Mouse (Mus musculus) heart, postnatal 0 days (tissue): ENCODE data around the gene Slc10a7. TPM values are rescaled to one million over a fixed set of nuclear protein-coding genes. Genes with fewer than 3 reads are reported as not detected.

ENCODE experiments used
- ATAC-seq: fragments of 200-750 bp; cut with Nextera tagmentation; 2 replicates; pipeline ENCODE4 v1.8.0; 2017; ENCODE audit warnings: low read depth, moderate number of reproducible peaks, moderate library complexity; ENCODE audit not compliant: insufficient read depth
- DNase-seq: peaks from one replicate; pipeline ENCODE4 v3.0.0-alpha.2; 2016; ENCODE audit warnings: low spot score
- H3K27ac ChIP-seq: fragments of 300-500 bp; sonication (generic); 2 replicates; pipeline ENCODE4 v1.5.1; 2014; ENCODE audit warnings: low read depth, mild to moderate bottlenecking
- H3K27me3 ChIP-seq: fragments of 300-500 bp; sonication (generic); 2 replicates; pipeline ENCODE4 v1.6.1; 2014; ENCODE audit warnings: low read length, mixed read lengths; ENCODE audit not compliant: control insufficient read depth, insufficient read depth
- H3K36me3 ChIP-seq: fragments of 300-500 bp; sonication (generic); replicated peaks from 2 replicates; pipeline ENCODE4 v1.6.1; 2014; ENCODE audit warnings: low read length, mixed read lengths; ENCODE audit not compliant: control insufficient read depth, insufficient read depth
- H3K4me1 ChIP-seq: fragments of 300-500 bp; sonication (generic); 2 replicates; pipeline ENCODE4 v1.6.1; 2014; ENCODE audit warnings: antibody characterized with exemption; ENCODE audit not compliant: control insufficient read depth, insufficient read depth
- H3K4me2 ChIP-seq: fragments of 300-500 bp; sonication (generic); 2 replicates; pipeline ENCODE4 v1.6.1; 2014; ENCODE audit warnings: low read depth, mild to moderate bottlenecking, low read length, moderate library complexity
- H3K4me3 ChIP-seq: fragments of 300-500 bp; sonication (generic); 2 replicates; pipeline ENCODE4 v1.5.1; 2014; ENCODE audit warnings: low read depth, low read length
- H3K9ac ChIP-seq: fragments of 300-500 bp; sonication (generic); replicated peaks from 2 replicates; pipeline ENCODE4 v1.6.1; 2014; ENCODE audit warnings: low read depth, low read length, mixed read lengths
- H3K9me3 ChIP-seq: fragments of 300-500 bp; sonication (generic); replicated peaks from 2 replicates; pipeline ENCODE4 v1.6.1; 2016; ENCODE audit warnings: low read length; ENCODE audit not compliant: control insufficient read depth
- CTCF ChIP-seq: IDR thresholded peaks from 2 replicates; pipeline ENCODE4 v1.5.1; 2016; ENCODE audit warnings: antibody characterized with exemption, control low read depth, low read depth
- EP300 ChIP-seq: IDR thresholded peaks from 2 replicates; pipeline ENCODE4 v1.6.1; 2016; ENCODE audit warnings: antibody characterized with exemption, low read depth
- WGBS: fragments of 180-500 bp; shearing (Covaris S2); extraction: QIAGEN DNeasy Blood & Tissue Kit; methylation state at CpG from one replicate; pipeline ENCODE4 v1.1.7; 2014; 5-methylcytosine and 5-hydroxymethylcytosine counted together
- polyA plus RNA-seq: library from polyadenylated mRNA; unstranded; fragments of >200 nt; fragmentation: Nextera tagmentation; extraction: Ambion mirVana; gene quantifications from 2 replicates; pipeline ENCODE4 v1.2.1, GENCODE M21; 2015
- total RNA-seq: library from RNA; depleted of rRNA; stranded (reverse); fragments of >200 nt; gene quantifications from 2 replicates; pipeline ENCODE4 v1.2.3, GENCODE M21; 2014; ENCODE audit warnings: low replicate concordance

Gene Slc10a7
- total and polyA plus RNA-seq, 2 experiments from 2014 or later, result 5.3 to 11.8 TPM

DNA sequence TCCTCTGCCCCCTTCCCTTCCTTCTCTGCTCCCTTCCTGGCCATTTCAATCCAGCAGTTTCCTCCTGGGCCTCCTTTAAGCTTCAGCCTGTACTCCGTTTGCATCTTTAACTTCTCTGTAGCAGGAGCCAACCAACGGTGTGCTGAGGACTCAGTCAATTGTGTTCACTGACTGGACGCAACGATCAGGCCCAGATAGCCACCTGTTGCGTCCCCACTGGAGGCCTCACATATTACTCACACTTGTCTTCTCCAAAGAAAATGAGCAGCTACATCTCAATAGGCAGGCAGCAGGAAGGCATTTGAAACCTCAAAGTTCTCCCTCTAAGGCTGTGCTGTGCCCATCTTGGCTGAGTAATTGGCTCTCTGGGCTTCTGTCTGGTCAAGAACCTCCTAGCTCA, 149.0 kb downstream of the Slc10a7 start:
- Histone ChIP-seq H3K27ac (no peak overlapping the region), H3K4me1 (no peaks in the 10 kb centered on the region), H3K36me3 (no peaks in the 10 kb centered on the region), H3K9ac (no peak overlapping the region), H3K9me3 (no peaks in the 10 kb centered on the region), H3K4me2 (no peak overlapping the region), H3K4me3 (no peak overlapping the region), H3K27me3 (no peaks in the 10 kb centered on the region)
- WGBS, result 83% methylated on average over 5 of the region's 5 CpGs
- DNase-seq (no peak), ATAC-seq (no peak)
- TF ChIP-seq CTCF (no peak), EP300 (no peak)

DNA sequence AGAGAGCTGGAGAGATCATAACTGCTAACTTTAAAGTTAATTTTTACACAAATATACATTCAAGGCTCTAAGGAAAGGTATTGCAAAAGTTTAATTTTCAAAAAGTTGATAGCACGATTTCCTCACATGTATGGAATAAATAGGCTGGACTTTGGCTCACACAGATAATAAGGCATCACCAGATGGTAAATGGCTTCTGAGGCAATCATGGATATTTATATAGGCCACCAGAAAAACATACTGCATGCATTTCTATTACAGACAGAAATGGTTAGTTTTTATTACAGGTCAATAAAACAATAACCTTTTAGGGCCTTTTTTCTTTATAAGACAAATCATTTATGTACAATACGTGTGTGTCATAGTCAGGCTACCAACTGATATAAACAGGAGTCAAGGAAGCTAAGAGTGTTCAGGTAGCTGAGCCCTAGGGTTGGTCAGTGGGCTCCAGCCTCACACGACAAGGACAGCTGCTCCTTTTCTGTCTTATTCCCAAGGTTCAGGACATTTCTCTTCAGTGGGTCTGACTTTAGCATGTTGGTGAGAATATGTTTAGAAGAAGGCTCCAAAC, 150.6 kb downstream of the Slc10a7 start:
- H3K9me3 ChIP-seq, result no peaks in the 10 kb centered on the region
- no peak overlapping the region for H3K9ac ChIP-seq
- no peak overlapping the region for H3K4me3 ChIP-seq
- DNase-seq (no peak), ATAC-seq (no peak)
- H3K27me3 ChIP-seq, result no peaks in the 10 kb centered on the region
- H3K4me1 ChIP-seq, result no peaks in the 10 kb centered on the region
- H3K36me3 ChIP-seq, result no peaks in the 10 kb centered on the region
- WGBS, result 93% methylated on average over 3 of the region's 3 CpGs
- H3K27ac ChIP-seq, result no peak overlapping the region
- TF ChIP-seq EP300 (no peak), CTCF (no peak)
- no peak overlapping the region for H3K4me2 ChIP-seq

DNA sequence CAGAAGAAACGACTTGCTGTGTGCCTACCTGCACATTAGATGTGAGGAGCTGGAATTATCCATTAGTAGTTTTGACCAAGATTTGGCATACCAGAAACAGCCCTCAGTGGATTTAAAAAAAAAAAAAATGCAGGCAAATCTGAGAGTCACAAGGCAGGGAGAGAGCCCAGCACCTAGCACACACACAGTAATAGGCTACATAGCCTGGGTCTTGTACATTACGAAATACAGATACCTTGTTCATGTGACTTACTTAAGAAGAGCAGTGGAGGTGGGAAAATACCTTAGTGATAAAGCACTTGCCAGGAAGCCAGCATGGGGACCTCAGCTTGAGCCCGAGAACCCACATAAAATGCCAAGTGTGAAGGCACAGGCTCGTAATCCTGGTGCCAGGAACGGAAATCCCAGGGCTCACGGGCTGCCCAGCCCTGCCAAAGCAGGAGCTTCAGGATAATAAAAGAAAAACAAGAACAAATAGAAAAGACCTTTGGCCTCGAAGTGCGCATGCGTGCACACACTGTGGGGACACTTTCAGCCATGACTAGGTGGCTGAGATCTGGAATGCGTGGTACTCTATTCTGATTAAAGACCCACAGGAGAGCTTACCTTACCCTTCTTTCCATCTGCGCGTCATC, 155.3 kb downstream of the Slc10a7 start:
- Histone ChIP-seq H3K9me3 (no peaks in the 10 kb centered on the region), H3K27ac (no peak overlapping the region), H3K9ac (no peak overlapping the region), H3K4me1 (no peaks in the 10 kb centered on the region), H3K4me2 (no peak overlapping the region), H3K4me3 (no peak overlapping the region), H3K36me3 (no peaks in the 10 kb centered on the region), H3K27me3 (no peaks in the 10 kb centered on the region)
- no peak for TF ChIP-seq EP300
- no peak for TF ChIP-seq CTCF
- 83% methylated on average over 12 of the region's 12 CpGs for WGBS
- ATAC-seq (no peak), DNase-seq (no peak)

DNA sequence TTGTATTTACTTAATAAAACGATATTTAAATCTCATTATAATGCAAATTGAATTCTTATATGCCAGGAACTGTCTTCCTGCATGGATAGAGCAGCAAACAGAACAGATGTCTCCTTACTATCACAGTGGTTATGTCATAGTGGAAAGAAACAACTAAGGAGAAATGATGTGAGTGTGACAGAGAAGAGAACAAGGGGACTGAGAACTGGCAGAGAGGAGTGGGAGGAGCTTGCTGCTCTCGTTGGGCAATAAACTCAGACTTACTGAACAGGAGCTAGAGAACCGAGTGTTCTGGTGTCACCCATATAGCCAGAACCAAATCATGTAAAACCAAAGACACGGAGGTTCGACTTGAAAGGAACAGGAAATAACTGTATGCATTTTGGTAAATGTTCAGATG, 158.3 kb downstream of the Slc10a7 start:
- Histone ChIP-seq H3K27me3 (no peaks in the 10 kb centered on the region), H3K27ac (no peak overlapping the region), H3K36me3 (no peaks in the 10 kb centered on the region), H3K9ac (no peak overlapping the region), H3K4me2 (no peak overlapping the region), H3K4me1 (no peaks in the 10 kb centered on the region), H3K4me3 (no peak overlapping the region), H3K9me3 (no peaks in the 10 kb centered on the region)
- TF ChIP-seq CTCF (no peak), EP300 (no peak)
- WGBS, result 80% methylated on average over 5 of the region's 5 CpGs
- DNase-seq (no peak), ATAC-seq (no peak)

DNA sequence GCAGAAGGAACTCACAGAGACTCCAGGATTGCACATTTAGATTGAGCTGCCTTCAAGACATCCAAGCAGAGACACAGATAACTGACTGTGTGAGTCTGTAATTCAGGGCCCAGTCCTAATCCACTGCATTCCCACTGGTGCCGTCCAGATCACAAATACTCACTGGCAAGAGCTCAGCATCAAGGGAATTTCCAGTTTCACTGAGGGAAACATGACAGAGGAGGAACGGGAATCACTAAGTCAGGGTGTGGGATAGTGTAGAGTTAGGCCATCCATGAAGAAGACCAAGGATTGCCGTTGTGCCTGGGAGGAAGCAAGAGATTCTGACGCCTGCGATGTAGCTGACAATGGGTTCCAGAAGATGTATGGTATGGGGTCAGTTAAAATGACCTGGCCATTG, 159.1 kb downstream of the Slc10a7 start:
- H3K9ac ChIP-seq, result no peak overlapping the region
- H3K4me1 ChIP-seq, result no peaks in the 10 kb centered on the region
- H3K27me3 ChIP-seq, result no peaks in the 10 kb centered on the region
- no peaks in the 10 kb centered on the region for H3K9me3 ChIP-seq
- 91% methylated on average over 5 of the region's 5 CpGs for WGBS
- DNase-seq (no peak), ATAC-seq (no peak)
- no peak overlapping the region for H3K4me2 ChIP-seq
- no peak overlapping the region for H3K27ac ChIP-seq
- no peaks in the 10 kb centered on the region for H3K36me3 ChIP-seq
- TF ChIP-seq EP300, result no peak
- no peak for TF ChIP-seq CTCF
- no peak overlapping the region for H3K4me3 ChIP-seq

DNA sequence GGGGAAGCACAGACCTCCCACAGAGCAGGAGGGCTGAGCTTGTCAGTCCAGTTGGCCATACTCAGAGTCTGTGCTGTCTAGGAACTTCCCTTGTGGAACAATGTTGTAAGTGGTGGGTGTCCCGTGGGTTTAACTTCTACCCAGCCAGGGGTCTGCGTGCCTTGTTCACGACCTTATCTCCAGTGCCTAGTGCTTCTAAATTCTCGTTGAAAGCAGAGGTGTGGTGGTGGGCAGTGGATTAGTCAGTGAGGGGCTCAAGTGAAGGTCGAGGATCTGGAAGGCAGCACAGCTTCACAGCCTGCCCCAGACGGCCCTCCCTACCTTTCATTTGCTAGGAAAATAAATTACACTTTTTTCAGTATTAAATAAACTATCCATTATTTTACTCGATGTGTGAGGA, 161.1 kb downstream of the Slc10a7 start:
- Histone ChIP-seq H3K36me3 (no peaks in the 10 kb centered on the region), H3K9me3 (no peaks in the 10 kb centered on the region), H3K4me3 (no peak overlapping the region), H3K4me2 (no peak overlapping the region), H3K27me3 (no peaks in the 10 kb centered on the region), H3K9ac (no peak overlapping the region), H3K27ac (no peak overlapping the region), H3K4me1 (no peaks in the 10 kb centered on the region)
- TF ChIP-seq CTCF (no peak), EP300 (no peak)
- no peak for ATAC-seq
- no peak for DNase-seq
- 72% methylated on average over 7 of the region's 7 CpGs for WGBS
